Mouse (Mus musculus): ENCODE results near the gene Pla2g15. TPM values are rescaled to one million over a fixed set of nuclear protein-coding genes. Genes with fewer than 3 reads are reported as not detected.

Gene Pla2g15
- polyA plus RNA-seq, 1 experiment from 2014 or later = 7.2 TPM

- Histone ChIP-seq H3K27me3 (replicated peaks; ENCODE audit: control insufficient read depth, insufficient read depth, low read length) (peaks cover 41% of the 10 kb centered on the region), H3K27ac (replicated peaks; ENCODE audit: low read depth, low read length) (peak overlapping the region; percentile 71; the same call in 1 of the 2 replicates)
These were observed 12.8 kb upstream of the Pla2g15 start for GRCm38 (mm10) chr8:106137218-106137905.

GRCm38 (mm10) chr8:106137906-106138477, 12.2 kb upstream of the Pla2g15 start:
- WGBS = 1% methylated on average over 23 of the region's 24 CpGs
- Histone ChIP-seq H3K27me3 (replicated peaks; ENCODE audit: control insufficient read depth, insufficient read depth, low read length) (peaks cover 41% of the 10 kb centered on the region), H3K4me2 (ENCODE audit: low read depth, low read length) (peak overlapping the region; percentile 95), H3K9me3 (ENCODE audit: control insufficient read depth, low read length) (no peaks in the 10 kb centered on the region), H3K9ac (ENCODE audit: low read depth, low read length) (peak overlapping the region; percentile 53), H3K4me3 (ENCODE audit: low read depth, low read length) (peak overlapping the region; percentile 50), H3K4me1 (ENCODE audit: control insufficient read depth, insufficient read depth, low read length) (0 out of 2 replicates have a peak, but pooled peaks cover 4% of the 10 kb centered on the region), H3K27ac (replicated peaks; ENCODE audit: low read depth, low read length) (peak overlapping the region; percentile 67), H3K36me3 (ENCODE audit: control insufficient read depth, insufficient read depth, low read length) (0 out of 2 replicates have a peak, but pooled peaks cover under 1% of the 10 kb centered on the region)
- DNase-seq (ENCODE audit: low spot score) (peak; percentile 83), ATAC-seq (ENCODE audit: low read depth) (peak; percentile 19; the same call in 1 of the 2 replicates)

More at GRCm38 (mm10) chr8:106137218-106137905, 12.8 kb upstream of the Pla2g15 start:
- Histone ChIP-seq H3K4me3 (ENCODE audit: low read depth, low read length) (peak overlapping the region; percentile 50), H3K9me3 (ENCODE audit: control insufficient read depth, low read length) (no peaks in the 10 kb centered on the region), H3K9ac (ENCODE audit: low read depth, low read length) (peak overlapping the region; percentile 53), H3K4me2 (ENCODE audit: low read depth, low read length) (peak overlapping the region; percentile 95), H3K4me1 (ENCODE audit: control insufficient read depth, insufficient read depth, low read length) (0 out of 2 replicates have a peak, but pooled peaks cover 4% of the 10 kb centered on the region), H3K36me3 (ENCODE audit: control insufficient read depth, insufficient read depth, low read length) (0 out of 2 replicates have a peak, but pooled peaks cover 7% of the 10 kb centered on the region)
- ATAC-seq (ENCODE audit: low read depth) (no peak), DNase-seq (ENCODE audit: low spot score) (no peak)
- WGBS = 6% methylated on average over 22 of the region's 22 CpGs

GRCm38 (mm10) chr8:106138616-106139015, 11.6 kb upstream of the Pla2g15 start:
- H3K4me3 ChIP-seq (ENCODE audit: low read depth, low read length) = peak overlapping the region; percentile 50
- ATAC-seq (ENCODE audit: low read depth) (no peak), DNase-seq (ENCODE audit: low spot score) (no peak)
- peak overlapping the region; percentile 53 for H3K9ac ChIP-seq (ENCODE audit: low read depth, low read length)
- H3K4me1 ChIP-seq (ENCODE audit: control insufficient read depth, insufficient read depth, low read length) = 0 out of 2 replicates have a peak, but pooled peaks cover 4% of the 10 kb centered on the region
- WGBS = 15% methylated on average over 7 of the region's 7 CpGs
- H3K27ac ChIP-seq (replicated peaks; ENCODE audit: low read depth, low read length) = 0 out of 2 replicates have a peak overlapping the region, but pooled peaks have one; percentile 61
- H3K27me3 ChIP-seq (replicated peaks; ENCODE audit: control insufficient read depth, insufficient read depth, low read length) = peaks cover 41% of the 10 kb centered on the region
- peak overlapping the region; percentile 95 for H3K4me2 ChIP-seq (ENCODE audit: low read depth, low read length)
- no peaks in the 10 kb centered on the region for H3K36me3 ChIP-seq (ENCODE audit: control insufficient read depth, insufficient read depth, low read length)
- no peaks in the 10 kb centered on the region for H3K9me3 ChIP-seq (ENCODE audit: control insufficient read depth, low read length)

- Histone ChIP-seq H3K4me2 (ENCODE audit: low read depth, low read length) (no peak overlapping the region), H3K9ac (ENCODE audit: low read depth, low read length) (no peak overlapping the region), H3K9me3 (ENCODE audit: control insufficient read depth, low read length) (no peaks in the 10 kb centered on the region), H3K27ac (replicated peaks; ENCODE audit: low read depth, low read length) (no peak overlapping the region), H3K27me3 (replicated peaks; ENCODE audit: control insufficient read depth, insufficient read depth, low read length) (peaks cover 27% of the 10 kb centered on the region), H3K36me3 (ENCODE audit: control insufficient read depth, insufficient read depth, low read length) (no peaks in the 10 kb centered on the region), H3K4me3 (ENCODE audit: low read depth, low read length) (no peak overlapping the region), H3K4me1 (ENCODE audit: control insufficient read depth, insufficient read depth, low read length) (0 out of 2 replicates have a peak, but pooled peaks cover 4% of the 10 kb centered on the region)
- WGBS = 74% methylated on average over 5 of the region's 5 CpGs
- no peak for DNase-seq (ENCODE audit: low spot score)
- ATAC-seq (ENCODE audit: low read depth) = no peak
These were observed 10.0 kb upstream of the Pla2g15 start for GRCm38 (mm10) chr8:106140191-106140590.

- Histone ChIP-seq H3K27ac (replicated peaks; ENCODE audit: low read depth, low read length) (no peak overlapping the region), H3K9me3 (ENCODE audit: control insufficient read depth, low read length) (no peaks in the 10 kb centered on the region), H3K4me2 (ENCODE audit: low read depth, low read length) (no peak overlapping the region), H3K4me3 (ENCODE audit: low read depth, low read length) (no peak overlapping the region), H3K36me3 (ENCODE audit: control insufficient read depth, insufficient read depth, low read length) (no peaks in the 10 kb centered on the region), H3K4me1 (ENCODE audit: control insufficient read depth, insufficient read depth, low read length) (0 out of 2 replicates have a peak, but pooled peaks cover 4% of the 10 kb centered on the region), H3K9ac (ENCODE audit: low read depth, low read length) (no peak overlapping the region), H3K27me3 (replicated peaks; ENCODE audit: control insufficient read depth, insufficient read depth, low read length) (peaks cover 21% of the 10 kb centered on the region)
- ATAC-seq (ENCODE audit: low read depth) (no peak), DNase-seq (ENCODE audit: low spot score) (peak; percentile 88)
- WGBS = 13% methylated on average over 13 of the region's 13 CpGs
These were observed 9.4 kb upstream of the Pla2g15 start for GRCm38 (mm10) chr8:106140769-106141168.

GRCm38 (mm10) chr8:106145331-106145730, 4.9 kb upstream of the Pla2g15 start:
- Histone ChIP-seq H3K9ac (ENCODE audit: low read depth, low read length) (no peak overlapping the region), H3K4me2 (ENCODE audit: low read depth, low read length) (no peak overlapping the region), H3K4me1 (ENCODE audit: control insufficient read depth, insufficient read depth, low read length) (no peaks in the 10 kb centered on the region), H3K27me3 (replicated peaks; ENCODE audit: control insufficient read depth, insufficient read depth, low read length) (no peaks in the 10 kb centered on the region), H3K9me3 (ENCODE audit: control insufficient read depth, low read length) (no peaks in the 10 kb centered on the region), H3K36me3 (ENCODE audit: control insufficient read depth, insufficient read depth, low read length) (no peaks in the 10 kb centered on the region), H3K4me3 (ENCODE audit: low read depth, low read length) (no peak overlapping the region), H3K27ac (replicated peaks; ENCODE audit: low read depth, low read length) (no peak overlapping the region)
- WGBS = 98% methylated on average over 2 of the region's 2 CpGs
- no peak for DNase-seq (ENCODE audit: low spot score)
- no peak for ATAC-seq (ENCODE audit: low read depth)

GRCm38 (mm10) chr8:106146014-106146413, 4.2 kb upstream of the Pla2g15 start:
- peaks cover 5% of the 10 kb centered on the region; the same call in 1 of the 2 replicates for H3K4me1 ChIP-seq (ENCODE audit: control insufficient read depth, insufficient read depth, low read length)
- no peak overlapping the region for H3K4me3 ChIP-seq (ENCODE audit: low read depth, low read length)
- no peaks in the 10 kb centered on the region for H3K36me3 ChIP-seq (ENCODE audit: control insufficient read depth, insufficient read depth, low read length)
- H3K9ac ChIP-seq (ENCODE audit: low read depth, low read length) = no peak overlapping the region
- no peaks in the 10 kb centered on the region for H3K27me3 ChIP-seq (replicated peaks; ENCODE audit: control insufficient read depth, insufficient read depth, low read length)
- DNase-seq (ENCODE audit: low spot score) (no peak), ATAC-seq (ENCODE audit: low read depth) (no peak)
- no peak overlapping the region for H3K4me2 ChIP-seq (ENCODE audit: low read depth, low read length)
- 83% methylated on average over 4 of the region's 4 CpGs for WGBS
- no peak overlapping the region for H3K27ac ChIP-seq (replicated peaks; ENCODE audit: low read depth, low read length)
- no peaks in the 10 kb centered on the region for H3K9me3 ChIP-seq (ENCODE audit: control insufficient read depth, low read length)

GRCm38 (mm10) chr8:106147868-106148565, 2.2 kb upstream of the Pla2g15 start:
- Histone ChIP-seq H3K9me3 (ENCODE audit: control insufficient read depth, low read length) (no peaks in the 10 kb centered on the region), H3K27ac (replicated peaks; ENCODE audit: low read depth, low read length) (no peak overlapping the region), H3K4me2 (ENCODE audit: low read depth, low read length) (no peak overlapping the region), H3K36me3 (ENCODE audit: control insufficient read depth, insufficient read depth, low read length) (no peaks in the 10 kb centered on the region), H3K4me1 (ENCODE audit: control insufficient read depth, insufficient read depth, low read length) (peaks cover 7% of the 10 kb centered on the region; the same call in 1 of the 2 replicates), H3K4me3 (ENCODE audit: low read depth, low read length) (no peak overlapping the region), H3K9ac (ENCODE audit: low read depth, low read length) (no peak overlapping the region), H3K27me3 (replicated peaks; ENCODE audit: control insufficient read depth, insufficient read depth, low read length) (no peaks in the 10 kb centered on the region)
- ATAC-seq (ENCODE audit: low read depth) (no peak), DNase-seq (ENCODE audit: low spot score) (no peak)
- 85% methylated on average over 6 of the region's 6 CpGs for WGBS
